Mouse (Mus musculus) spleen, adult 2 months (tissue): ENCODE measurements around the gene Qrsl1. TPM values are rescaled to one million over a fixed set of nuclear protein-coding genes. Genes with fewer than 3 reads are reported as not detected.

ENCODE experiments used
- DNase-seq, 2 experiments: peaks; one replicate each; pipeline versions ENCODE4 v3.0.0 to v3.0.0-alpha.2; 2012 to 2021; ENCODE audit warnings: low spot score in 2 of 2, low read depth in 1 of 2
- H3K27ac ChIP-seq: fragments of 200-500 bp; 2 replicates; pipeline ENCODE4 v1.5.1; 2012; ENCODE audit warnings: low read length, inconsistent platforms; ENCODE audit not compliant: insufficient read depth
- H3K27me3 ChIP-seq: fragments of 200-500 bp; 2 replicates; pipeline ENCODE4 v1.6.1; 2012; ENCODE audit warnings: mild to moderate bottlenecking, moderate library complexity, low read length, inconsistent platforms; ENCODE audit not compliant: control insufficient read depth, insufficient read depth
- H3K36me3 ChIP-seq: fragments of 200-500 bp; 2 replicates; pipeline ENCODE4 v1.6.1; 2012; ENCODE audit warnings: mild to moderate bottlenecking, low read length, inconsistent platforms; ENCODE audit not compliant: control insufficient read depth, insufficient read depth
- H3K4me1 ChIP-seq: fragments of 200-500 bp; 2 replicates; pipeline ENCODE4 v1.6.1; 2011; ENCODE audit warnings: inconsistent platforms; ENCODE audit not compliant: control insufficient read depth, insufficient read depth, insufficient read length
- H3K4me3 ChIP-seq: fragments of 200-500 bp; 2 replicates; pipeline ENCODE4 v1.5.1; 2011; ENCODE audit warnings: mild to moderate bottlenecking, inconsistent platforms; ENCODE audit not compliant: insufficient read depth, insufficient read length; ENCODE audit errors: extremely low read depth
- CTCF ChIP-seq: fragments of 200-500 bp; IDR thresholded peaks from 2 replicates; pipeline ENCODE4 v1.5.1; 2011; ENCODE audit warnings: mild to moderate bottlenecking, inconsistent platforms; ENCODE audit not compliant: insufficient read depth, insufficient read length, insufficient replicate concordance; ENCODE audit errors: extremely low read depth
- POLR2A ChIP-seq: fragments of 200-500 bp; IDR thresholded peaks from 2 replicates; pipeline ENCODE4 v1.6.1; 2011; ENCODE audit warnings: low read depth, low read length, inconsistent platforms
- WGBS: fragments of 180-500 bp; shearing (Covaris S2); methylation state at CpG from one replicate; pipeline ENCODE4 v1.1.7; 2018; 5-methylcytosine and 5-hydroxymethylcytosine counted together
- polyA plus RNA-seq: library from polyadenylated mRNA; depleted of rRNA; stranded (reverse); fragments of >200 nt; gene quantifications from 2 replicates; pipeline ENCODE4 v1.2.3, GENCODE M21; 2012; rRNA removed

Gene Qrsl1
- polyA plus RNA-seq, 1 experiment: 9.4 TPM

DNA sequence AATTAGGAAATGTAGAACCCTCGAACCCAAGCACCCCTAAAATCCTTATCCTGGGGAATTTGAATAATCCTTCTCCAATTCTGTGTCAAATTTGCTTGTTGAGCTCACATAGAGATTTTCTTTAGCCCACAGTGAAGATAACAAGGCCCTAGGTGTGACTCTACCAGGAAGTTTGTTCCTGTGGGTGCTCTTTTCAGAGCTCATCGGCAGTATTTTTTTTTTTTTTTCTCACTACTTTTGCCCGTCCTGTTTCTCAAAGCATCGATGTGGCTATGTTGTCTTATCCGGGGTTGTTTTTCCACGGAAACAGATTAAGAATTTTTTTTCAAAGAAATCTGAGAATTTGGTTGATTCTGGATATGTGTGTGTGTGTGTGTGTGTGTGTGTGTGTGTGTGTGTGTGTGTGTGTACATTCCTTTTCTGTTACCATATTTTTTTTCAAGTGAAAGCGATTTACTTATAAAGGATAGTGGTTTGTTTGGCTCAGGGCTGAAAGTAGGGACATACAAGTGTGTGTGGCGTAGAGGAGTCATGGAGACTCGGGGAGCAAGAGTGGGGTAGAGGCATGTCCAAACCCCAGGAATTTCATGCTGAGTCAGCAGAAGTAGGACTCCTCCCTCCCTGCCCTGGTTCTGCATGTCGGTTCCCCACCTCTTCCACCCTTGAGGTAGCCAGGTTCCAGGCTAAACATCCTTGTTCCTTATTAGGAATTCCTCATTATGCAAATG, 73.4 kb downstream of the Qrsl1 start:
- TF ChIP-seq POLR2A (no peak), CTCF (no peak)
- WGBS: 82% methylated on average over 10 of the region's 10 CpGs

DNA sequence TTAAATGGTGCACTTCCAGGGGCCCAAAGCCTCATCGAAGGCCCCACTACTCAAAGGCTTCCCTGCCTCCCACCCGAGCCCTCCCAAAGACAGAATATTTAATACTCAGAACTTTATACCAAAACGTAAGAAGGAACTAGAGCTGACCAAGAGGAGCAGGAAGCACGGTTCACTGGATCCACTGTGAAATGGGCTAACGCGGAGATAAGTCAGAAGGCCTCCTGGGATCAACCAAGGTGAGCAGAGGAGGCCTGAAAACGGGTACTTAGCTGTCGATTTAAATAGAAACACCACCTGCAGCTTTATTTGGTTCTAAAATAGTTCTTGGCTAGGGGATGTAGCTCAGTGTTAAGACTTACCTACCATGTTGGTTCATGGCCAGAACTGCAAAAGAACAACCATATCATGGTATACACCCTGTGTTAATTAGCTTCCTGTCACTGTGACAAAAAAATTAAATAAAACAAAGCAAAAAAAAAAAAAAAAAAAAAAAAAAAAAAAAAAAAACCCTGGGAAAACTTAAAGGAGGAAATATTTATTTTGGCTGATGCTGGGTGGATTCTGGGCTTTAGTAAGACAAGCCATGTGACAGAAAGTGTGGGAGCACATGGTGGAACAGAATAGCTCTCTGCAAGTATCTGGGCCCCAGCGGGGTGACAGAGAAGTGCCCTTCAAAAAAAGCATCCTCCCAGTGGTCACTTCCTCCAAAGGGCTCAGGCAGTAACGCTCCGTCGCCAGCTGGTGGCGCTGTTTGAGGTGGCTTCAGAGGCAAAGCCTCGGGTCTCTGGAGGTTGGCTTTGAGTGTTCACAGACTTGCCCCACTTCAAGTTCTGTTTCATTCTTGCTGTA, 74.5 kb downstream of the Qrsl1 start:
- H3K27me3 ChIP-seq: no peaks in the 10 kb centered on the region
- no peaks in the 10 kb centered on the region for H3K36me3 ChIP-seq
- TF ChIP-seq CTCF (peak; percentile 93), POLR2A (no peak)
- 42% methylated on average over 14 of the region's 14 CpGs for WGBS
- H3K4me3 ChIP-seq: no peak overlapping the region
- peaks cover 29% of the 10 kb centered on the region for H3K4me1 ChIP-seq
- peak; percentile 71 for DNase-seq
- peak overlapping the region; percentile 91 for H3K27ac ChIP-seq

More for the DNA sequence above, 73.4 kb downstream of the Qrsl1 start:
- DNase-seq: no peak
- H3K27me3 ChIP-seq: no peaks in the 10 kb centered on the region
- H3K27ac ChIP-seq: peak overlapping the region; percentile 84
- no peak overlapping the region for H3K4me3 ChIP-seq
- H3K4me1 ChIP-seq: peaks cover 29% of the 10 kb centered on the region
- no peaks in the 10 kb centered on the region for H3K36me3 ChIP-seq

DNA sequence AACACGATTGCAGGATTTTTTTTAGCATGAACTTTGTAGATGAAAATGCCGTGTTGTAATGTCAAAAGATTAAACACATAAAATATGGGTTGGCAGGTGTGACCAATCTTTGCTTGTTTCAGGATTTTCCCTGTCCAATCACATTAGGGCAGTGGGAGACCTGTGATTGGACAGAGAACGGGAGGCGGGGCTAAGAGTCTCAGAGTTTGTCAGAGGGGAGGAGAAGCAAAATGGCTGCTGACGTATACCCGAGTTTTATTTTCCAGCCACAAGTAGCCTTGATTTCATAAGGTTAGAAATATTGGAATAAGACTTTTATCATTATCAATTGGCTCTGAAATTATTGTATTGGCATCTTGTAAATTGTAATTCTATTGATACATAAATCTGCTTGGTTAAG, 75.8 kb downstream of the Qrsl1 start:
- Histone ChIP-seq H3K4me3 (no peak overlapping the region), H3K27me3 (no peaks in the 10 kb centered on the region), H3K4me1 (peaks cover 22% of the 10 kb centered on the region), H3K27ac (peak overlapping the region; percentile 91; the same call in 1 of the 2 replicates), H3K36me3 (no peaks in the 10 kb centered on the region)
- 82% methylated on average over 6 of the region's 6 CpGs for WGBS
- TF ChIP-seq POLR2A (no peak), CTCF (no peak)
- no peak for DNase-seq

DNA sequence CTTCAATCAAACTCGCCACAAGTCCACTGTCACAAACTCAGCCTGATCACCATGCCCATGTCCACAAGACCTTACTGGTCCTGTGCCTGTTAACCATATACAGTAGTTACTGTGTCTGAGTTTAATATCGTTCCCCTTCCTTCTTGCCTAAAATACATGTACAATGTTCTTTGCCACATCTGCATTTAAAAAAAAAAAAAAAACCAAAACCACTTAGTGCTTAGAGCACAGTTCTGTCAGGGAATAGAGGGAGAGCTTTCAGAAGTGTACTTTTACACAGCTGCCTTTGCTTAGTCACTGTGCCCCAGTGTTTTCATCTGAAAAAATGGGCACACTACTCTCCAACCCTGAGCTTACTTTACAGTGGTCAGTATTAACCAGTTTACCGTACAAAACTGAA, 76.8 kb downstream of the Qrsl1 start:
- no peak for DNase-seq
- H3K27ac ChIP-seq: peak overlapping the region; percentile 68
- TF ChIP-seq POLR2A: no peak
- TF ChIP-seq CTCF: no peak
- no peak overlapping the region for H3K4me3 ChIP-seq
- no peaks in the 10 kb centered on the region for H3K27me3 ChIP-seq
- peaks cover 21% of the 10 kb centered on the region for H3K4me1 ChIP-seq
- 61% methylated on average over 3 of the region's 3 CpGs for WGBS
- no peaks in the 10 kb centered on the region for H3K36me3 ChIP-seq

Other genes with a start within 250 kb of the Qrsl1 start
- gene Rtn4ip1, start 62 bp upstream of the Qrsl1 start, polyA plus RNA-seq: 6.7 and 6.9 TPM in 2 replicates
- gene Crybg1, start 247.1 kb upstream of the Qrsl1 start, polyA plus RNA-seq: 5.9 and 6.9 TPM in 2 replicates